Mouse (Mus musculus) spleen, postnatal 10 days (tissue): ENCODE results near the gene Zbtb25.
A peak's percentile ranks its signal among the peaks of the same experiment; 100 is the strongest.

Experiments used
- DNase-seq, 2 experiments: peaks; one replicate each; pipeline ENCODE4 v3.0.0; 2021 to 2022; ENCODE audit warnings: low spot score in 2 of 2

The Zbtb25 gene

GRCm38 (mm10) chr12:76369206-76369977 lies at the start of gene Zbtb25:
TSS of gene Zbtb25 (minus strand) at chr12:76369602.
- peak; percentile 80 to 84 for DNase-seq

- no peak for DNase-seq
These were observed 48.9 kb upstream of the Zbtb25 start for GRCm38 (mm10) chr12:76418346-76418745.

- no peak for DNase-seq
These were observed 48.0 kb upstream of the Zbtb25 start, which contains the start of gene Ppp1r36 for GRCm38 (mm10) chr12:76417433-76417854. TSS of gene Ppp1r36 (plus strand) at chr12:76417538.

GRCm38 (mm10) chr12:76415383-76416010 lies 46.1 kb upstream of the Zbtb25 start:
- DNase-seq, result peak in 1 of 2 experiments; percentile 58

GRCm38 (mm10) chr12:76409166-76409565 lies 39.8 kb upstream of the Zbtb25 start:
- no peak for DNase-seq

GRCm38 (mm10) chr12:76407184-76407583 lies 37.8 kb upstream of the Zbtb25 start:
- DNase-seq, result no peak

GRCm38 (mm10) chr12:76405971-76406370 lies 36.6 kb upstream of the Zbtb25 start:
- DNase-seq, result peak; percentile 13 to 34

GRCm38 (mm10) chr12:76405183-76405970 lies 36.0 kb upstream of the Zbtb25 start:
- DNase-seq, result peak; percentile 28 to 35

- peak in 1 of 2 experiments; percentile 18 for DNase-seq
These were observed 35.4 kb upstream of the Zbtb25 start for GRCm38 (mm10) chr12:76404836-76405182.

GRCm38 (mm10) chr12:76403886-76404537 lies 34.6 kb upstream of the Zbtb25 start, which contains the start of gene Hspa2:
TSS of gene Hspa2 (plus strand) at chr12:76404176.
- peak; percentile 97 to 98 for DNase-seq

GRCm38 (mm10) chr12:76402991-76403885 lies 33.8 kb upstream of the Zbtb25 start:
- DNase-seq, result peak in 1 of 2 experiments; percentile 19

- DNase-seq, result peak in 1 of 2 experiments; percentile 45
These were observed 32.3 kb upstream of the Zbtb25 start for GRCm38 (mm10) chr12:76401674-76402073.

GRCm38 (mm10) chr12:76397281-76397680 lies 27.9 kb upstream of the Zbtb25 start:
- DNase-seq, result no peak

GRCm38 (mm10) chr12:76392979-76393378 lies 23.6 kb upstream of the Zbtb25 start:
- no peak for DNase-seq

GRCm38 (mm10) chr12:76391595-76392271 lies 22.3 kb upstream of the Zbtb25 start:
- DNase-seq, result no peak

- DNase-seq, result no peak
These were observed 19.4 kb upstream of the Zbtb25 start for GRCm38 (mm10) chr12:76388794-76389193.

GRCm38 (mm10) chr12:76385342-76385741 lies 15.9 kb upstream of the Zbtb25 start:
- no peak for DNase-seq

GRCm38 (mm10) chr12:76380151-76380550 lies 10.7 kb upstream of the Zbtb25 start:
- no peak for DNase-seq

GRCm38 (mm10) chr12:76378556-76378955 lies 9.2 kb upstream of the Zbtb25 start:
- DNase-seq, result no peak

- DNase-seq, result no peak
These were observed 8.3 kb upstream of the Zbtb25 start for GRCm38 (mm10) chr12:76377726-76378125.
